Mouse (Mus musculus) heart, adult 8-10 months (tissue): ENCODE results near the gene Hamp. TPM values are rescaled to one million over a fixed set of nuclear protein-coding genes. Genes with fewer than 3 reads are reported as not detected.

Experiments used
- DNase-seq: peaks from one replicate; pipeline ENCODE4 v3.0.0; 2022; ENCODE audit warnings: low spot score
- total RNA-seq, 4 experiments: library from RNA; stranded (reverse); gene quantifications; 2 replicates each; pipeline ENCODE4 v1.2.4; 2022

Gene Hamp
- total RNA-seq, 4 experiments from 2014 or later: 9.3 to 31.5 (median 13.6) TPM

GRCm38 (mm10) chr7:30908277-30908991, 35.4 kb downstream of the Hamp start:
- no peak for DNase-seq

- no peak for DNase-seq
Observed at GRCm38 (mm10) chr7:30904042-30904441, 39.8 kb downstream of the Hamp start.

- no peak for DNase-seq
Observed at GRCm38 (mm10) chr7:30895217-30895616, 48.6 kb downstream of the Hamp start.

- DNase-seq: no peak
Observed at GRCm38 (mm10) chr7:30892515-30892914, 51.3 kb downstream of the Hamp start.

Other genes starting within 250 kb of the Hamp start
- gene 2200002J24Rik, start 245.1 kb downstream of the Hamp start, total RNA-seq: under 1 TPM in 1 of 4 experiments, not detected in 3; 0.82 TPM
- gene Atp4a, start 231.8 kb downstream of the Hamp start, total RNA-seq: under 1 TPM in 3 of 4 experiments, not detected in 1; 0.09 to 0.28 (median 0.16) TPM
- gene Tmem147, start 214.5 kb downstream of the Hamp start, total RNA-seq: 100 to 1,000 TPM; 229 to 268 (median 258) TPM
- gene Gapdhs, start 200.4 kb downstream of the Hamp start, total RNA-seq: not detected
- 1 to 10 TPM; 1.3 to 4.6 (median 3.0) TPM for gene Sbsn, start 192.6 kb downstream of the Hamp start, total RNA-seq
- 1 to 10 TPM in 3 of 4 experiments, under 1 TPM in 1; 0.82 to 1.7 (median 1.4) TPM for gene Dmkn, start 180.3 kb downstream of the Hamp start, total RNA-seq
- gene Krtdap, start 156.1 kb downstream of the Hamp start, total RNA-seq: not detected
- under 1 TPM in 2 of 4 experiments, not detected in 2; 0.25 to 0.46 TPM for gene Ffar2, start 120.3 kb downstream of the Hamp start, total RNA-seq
- not detected for gene Ffar3, start 87.9 kb downstream of the Hamp start, total RNA-seq
- gene Ffar1, start 82.5 kb downstream of the Hamp start, total RNA-seq: not detected
- gene Cd22, start 63.7 kb downstream of the Hamp start, total RNA-seq: 1 to 10 TPM in 1 of 4 experiments, under 1 TPM in 3; 0.52 to 1.0 (median 0.71) TPM
- gene Mag, start 29.2 kb downstream of the Hamp start, total RNA-seq: not detected
- 1 to 10 TPM; 3.6 to 9.2 (median 5.7) TPM for gene Hamp2, start 19.4 kb downstream of the Hamp start, total RNA-seq
- gene Usf2, start 12.8 kb upstream of the Hamp start, total RNA-seq: 100 to 1,000 TPM; 102 to 121 (median 107) TPM
- gene Lsr, start 29.4 kb upstream of the Hamp start, total RNA-seq: 1 to 10 TPM; 2.6 to 3.8 (median 3.1) TPM
- gene Fam187b, start 29.8 kb upstream of the Hamp start, total RNA-seq: under 1 TPM in 2 of 4 experiments, not detected in 2; 0.25 TPM
- gene Fxyd5, start 98.4 kb upstream of the Hamp start, total RNA-seq: 10 to 100 TPM; 22.7 to 35.0 (median 28.4) TPM
- 1 to 10 TPM in 2 of 4 experiments, under 1 TPM in 2; 0.49 to 1.5 (median 1.1) TPM for gene Fxyd7, start 107.4 kb upstream of the Hamp start, total RNA-seq
- 1,000 to 10,000 TPM in 2 of 4 experiments, 100 to 1,000 TPM in 2; 843 to 1,156 (median 1,037) TPM for gene Fxyd1, start 113.2 kb upstream of the Hamp start, total RNA-seq
- 1 to 10 TPM; 2.6 to 3.8 (median 3.4) TPM for gene Lgi4, start 115.3 kb upstream of the Hamp start, total RNA-seq
- 1 to 10 TPM in 2 of 4 experiments, under 1 TPM in 2; 0.71 to 4.8 (median 1.6) TPM for gene Fxyd3, start 132.7 kb upstream of the Hamp start, total RNA-seq
- gene Hpn, start 171.3 kb upstream of the Hamp start, total RNA-seq: 1 to 10 TPM; 2.2 to 3.7 (median 2.6) TPM
- 10 to 100 TPM; 36.1 to 54.8 (median 38.3) TPM for gene Scn1b, start 183.0 kb upstream of the Hamp start, total RNA-seq
- 10 to 100 TPM; 26.6 to 42.2 (median 33.0) TPM for gene Gramd1a, start 211.9 kb upstream of the Hamp start, total RNA-seq